Mouse (Mus musculus) cerebellum, adult 2 months (tissue): ENCODE measurements around the gene Ehd4.

ENCODE experiments used
- CTCF ChIP-seq: fragments of 200-500 bp; IDR thresholded peaks from 2 replicates; pipeline ENCODE4 v1.5.1; 2011; ENCODE audit warnings: low read depth, mild to moderate bottlenecking, control low read depth, low read length, moderate library complexity, borderline replicate concordance; ENCODE audit not compliant: insufficient read depth
- POLR2A ChIP-seq: fragments of 200-500 bp; IDR thresholded peaks from 2 replicates; pipeline ENCODE4 v1.6.1; 2011; ENCODE audit warnings: low read length, control low read depth, borderline replicate concordance; ENCODE audit not compliant: insufficient read depth

DNA sequence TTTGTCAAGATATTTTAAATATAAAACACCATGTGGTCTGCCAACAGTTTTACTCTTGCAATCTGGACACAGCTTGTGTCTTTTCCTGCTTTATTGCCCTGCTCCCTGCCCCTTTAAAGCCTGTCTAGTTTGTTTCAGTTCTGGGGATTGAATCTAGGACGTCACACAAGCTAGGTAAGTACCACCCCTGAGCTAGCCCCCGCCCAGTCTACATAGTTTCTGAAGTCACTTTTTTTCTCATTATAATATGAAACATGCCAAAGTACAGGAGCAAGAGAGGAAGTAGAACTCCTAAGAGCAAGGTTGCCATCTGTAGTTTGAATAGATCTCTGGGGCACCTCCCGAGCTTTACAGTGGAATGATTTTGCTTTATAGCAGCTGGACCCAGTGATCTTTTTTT lies 3.8 kb downstream of the Ehd4 start:
- TF ChIP-seq POLR2A: no peak
- TF ChIP-seq CTCF: no peak
